Mouse (Mus musculus): ENCODE results near the gene Shmt2. TPM values are rescaled to one million over a fixed set of nuclear protein-coding genes. Genes with fewer than 3 reads are reported as not detected.
A peak's percentile ranks its signal among the peaks of the same experiment; 100 is the strongest.

Shmt2 gene
- polyA plus RNA-seq, 1 experiment from 2014 or later, result 103 TPM

DNA sequence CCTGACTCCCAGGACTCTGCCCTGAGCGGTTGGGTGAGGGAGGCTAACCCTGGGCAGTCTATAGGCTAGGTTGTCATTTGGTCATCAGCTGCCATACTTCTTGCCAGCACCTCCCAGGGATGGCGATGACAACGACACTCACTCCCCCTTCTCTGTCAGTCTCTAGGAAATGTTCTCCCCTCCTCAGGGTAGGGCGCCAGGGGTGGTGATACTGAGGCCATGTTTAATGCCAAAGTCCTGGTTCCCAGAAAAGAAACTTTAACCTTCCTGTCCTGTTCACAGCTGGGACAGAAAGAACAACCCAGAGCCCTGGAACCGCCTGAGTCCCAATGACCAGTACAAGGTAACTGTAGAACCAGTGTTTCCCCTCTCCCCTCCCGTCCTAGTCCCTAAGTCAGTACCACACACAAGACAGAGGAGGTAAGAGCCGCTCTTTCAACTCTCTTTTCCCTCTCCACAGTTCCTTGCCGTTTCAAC, 6.2 kb downstream of the Shmt2 start:
- Histone ChIP-seq H3K4me3 (replicated peaks) (no peak overlapping the region), H3K36me3 (replicated peaks) (peaks cover 36% of the 10 kb centered on the region), H3K9me3 (no peaks in the 10 kb centered on the region), H3K4me2 (peak overlapping the region; percentile 31), H3K9ac (peak overlapping the region; percentile 9; the same call in 1 of the 2 replicates), H3K4me1 (peaks cover 74% of the 10 kb centered on the region), H3K27ac (peak overlapping the region; percentile 63; the same call in 1 of the 2 replicates), H3K27me3 (peaks cover 71% of the 10 kb centered on the region)
- no peak for ATAC-seq (ENCODE audit: low FRiP score)
- 14% methylated on average over 8 of the region's 8 CpGs for WGBS

DNA sequence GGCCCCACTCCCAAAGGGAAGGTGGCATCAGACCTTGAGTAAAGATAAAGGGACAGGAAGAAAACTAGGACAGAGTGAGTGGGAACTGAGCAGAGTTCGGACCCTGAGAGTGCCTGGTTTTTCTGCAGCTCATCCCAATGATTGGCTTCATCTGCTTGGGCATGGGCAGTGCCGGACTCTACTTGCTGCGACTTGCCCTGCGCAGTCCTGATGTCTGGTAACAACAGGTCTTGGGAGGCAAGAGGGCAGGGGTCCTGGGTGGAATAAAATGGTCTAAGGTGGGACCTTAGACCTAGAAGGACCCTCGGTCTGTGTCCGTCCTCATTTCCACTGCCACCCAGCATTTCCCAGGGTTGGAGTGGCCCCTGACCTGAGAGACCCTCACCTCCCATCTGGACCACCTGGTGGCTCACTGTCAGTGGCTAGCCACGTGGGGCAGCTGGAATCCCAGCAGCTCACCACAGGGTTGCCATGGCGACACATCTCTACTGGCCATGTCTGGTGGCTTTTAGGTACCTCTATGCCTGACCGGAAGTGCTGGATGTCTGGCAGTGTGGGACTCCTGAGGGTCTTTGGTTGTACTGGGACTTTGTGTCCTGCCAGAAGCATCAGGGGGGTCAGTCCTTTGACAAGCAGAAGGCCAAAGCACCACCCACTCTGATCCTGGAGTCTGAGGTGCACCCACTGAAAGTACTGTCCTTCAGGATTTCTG, 6.8 kb downstream of the Shmt2 start:
- 30% methylated on average over 9 of the region's 9 CpGs for WGBS
- peaks cover 77% of the 10 kb centered on the region for H3K27me3 ChIP-seq
- ATAC-seq (ENCODE audit: low FRiP score), result no peak
- H3K36me3 ChIP-seq (replicated peaks), result peaks cover 31% of the 10 kb centered on the region
- no peak overlapping the region for H3K4me3 ChIP-seq (replicated peaks)
- no peak overlapping the region for H3K27ac ChIP-seq
- H3K4me2 ChIP-seq, result no peak overlapping the region
- H3K4me1 ChIP-seq, result peaks cover 74% of the 10 kb centered on the region
- H3K9ac ChIP-seq, result no peak overlapping the region
- no peaks in the 10 kb centered on the region for H3K9me3 ChIP-seq

DNA sequence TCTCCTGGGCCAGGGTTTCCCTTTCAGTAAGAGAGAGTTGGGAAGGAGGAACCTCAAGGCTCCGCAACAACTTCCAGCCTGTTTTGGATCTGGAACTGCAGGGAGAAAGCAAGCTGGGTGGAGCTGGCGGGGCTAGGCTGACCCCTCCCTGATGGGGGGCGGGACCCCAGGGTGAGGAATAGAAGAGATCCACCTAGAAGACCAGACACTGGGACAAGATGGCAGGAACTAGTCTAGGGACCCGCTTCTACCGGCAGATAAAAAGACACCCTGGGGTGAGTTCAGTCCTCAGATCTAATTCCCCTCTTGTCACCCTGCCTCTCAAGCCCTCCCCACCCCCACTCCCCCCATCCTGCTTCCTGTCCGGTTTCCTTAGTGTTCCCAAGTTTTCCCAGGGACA, 7.5 kb downstream of the Shmt2 start, which contains the start of gene Ndufa4l2:
Gene Ndufa4l2, plus strand, starts transcription at position 204 of the 400 bp plus-strand sequence.
- H3K9ac ChIP-seq, result peak within 1 kb of the TSS; percentile 38; the same call in 1 of the 2 replicates
- H3K4me3 ChIP-seq (replicated peaks), result peak within 1 kb of the TSS; percentile 41
- H3K36me3 ChIP-seq (replicated peaks), result peaks cover 24% of the 10 kb centered on the region
- no peak for ATAC-seq (ENCODE audit: low FRiP score)
- peak within 1 kb of the TSS; percentile 94 for H3K27ac ChIP-seq
- peaks cover 79% of the 10 kb centered on the region for H3K4me1 ChIP-seq
- peak within 1 kb of the TSS; percentile 76 for H3K4me2 ChIP-seq
- WGBS, result 14% methylated on average over 6 of the region's 6 CpGs
- peaks cover 84% of the 10 kb centered on the region for H3K27me3 ChIP-seq
- H3K9me3 ChIP-seq, result no peaks in the 10 kb centered on the region

DNA sequence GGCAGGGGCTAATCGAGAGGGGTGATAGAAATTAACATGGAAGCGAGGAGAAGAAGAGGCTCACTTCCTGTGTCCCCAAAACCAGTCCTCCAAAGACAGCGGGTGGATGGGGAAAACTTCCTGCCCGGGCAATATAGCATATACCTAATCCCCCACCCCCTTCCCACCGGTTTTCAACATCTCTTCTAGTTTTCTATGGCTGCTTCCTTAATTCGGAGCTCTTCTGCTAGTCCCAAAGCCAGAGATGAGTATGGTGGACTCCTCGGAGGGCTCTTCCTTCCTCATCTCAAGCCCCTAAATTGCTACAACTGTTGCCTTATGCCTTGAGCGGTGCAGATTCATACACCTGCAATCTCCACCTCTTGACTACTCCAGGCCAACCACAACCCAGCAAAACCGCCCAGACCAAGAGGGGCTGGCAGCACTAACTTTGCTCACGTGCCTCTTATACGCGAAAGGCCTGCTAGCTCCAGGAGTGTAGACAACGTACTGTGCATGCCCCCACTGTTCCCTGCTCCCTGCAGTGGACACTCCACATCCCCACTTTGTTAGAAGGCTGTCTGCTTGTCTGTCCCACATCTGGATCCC, 8.0 kb downstream of the Shmt2 start:
- Histone ChIP-seq H3K9ac (no peak overlapping the region), H3K27ac (peak overlapping the region; percentile 94), H3K36me3 (replicated peaks) (peaks cover 20% of the 10 kb centered on the region), H3K9me3 (no peaks in the 10 kb centered on the region), H3K4me2 (peak overlapping the region; percentile 76), H3K4me3 (replicated peaks) (no peak overlapping the region), H3K27me3 (peaks cover 90% of the 10 kb centered on the region), H3K4me1 (peaks cover 84% of the 10 kb centered on the region)
- ATAC-seq (ENCODE audit: low FRiP score), result no peak
- 6% methylated on average over 13 of the region's 13 CpGs for WGBS

DNA sequence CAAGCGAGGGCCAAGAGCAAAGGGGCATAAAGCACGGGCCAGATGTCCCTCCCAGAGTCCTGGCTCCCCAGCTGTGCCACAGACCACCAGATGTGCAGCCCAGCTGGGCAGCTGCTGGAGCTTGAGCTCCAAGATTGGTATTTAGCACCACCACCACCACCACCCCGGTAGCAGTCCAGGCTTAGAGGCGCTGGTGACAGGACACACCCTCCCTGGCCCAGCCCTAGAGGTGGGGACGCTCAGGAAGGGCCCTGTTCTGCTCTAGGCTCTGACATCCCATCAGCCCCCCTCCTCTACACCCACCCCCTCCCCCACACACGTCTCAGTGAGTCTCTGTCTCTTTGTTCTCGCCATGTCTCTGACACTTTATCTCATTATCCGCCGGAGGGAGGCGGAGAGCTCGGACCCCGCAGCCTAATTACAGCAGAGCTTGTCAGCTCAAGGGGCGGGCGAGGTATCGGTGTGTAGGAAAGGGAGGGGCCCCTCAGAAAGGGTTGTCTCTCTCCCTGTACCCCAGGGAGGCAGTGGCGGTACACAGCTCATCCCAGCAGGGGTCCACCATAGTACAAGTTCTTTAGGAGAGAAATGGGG, 8.6 kb downstream of the Shmt2 start:
- 2% methylated on average over 16 of the region's 16 CpGs for WGBS
- H3K9me3 ChIP-seq, result no peaks in the 10 kb centered on the region
- ATAC-seq (ENCODE audit: low FRiP score), result peak; percentile 47
- peak overlapping the region; percentile 38; the same call in 1 of the 2 replicates for H3K9ac ChIP-seq
- H3K27ac ChIP-seq, result peak overlapping the region; percentile 94
- peaks cover 13% of the 10 kb centered on the region for H3K36me3 ChIP-seq (replicated peaks)
- H3K27me3 ChIP-seq, result peaks cover 92% of the 10 kb centered on the region
- peak overlapping the region; percentile 76 for H3K4me2 ChIP-seq
- peaks cover 89% of the 10 kb centered on the region for H3K4me1 ChIP-seq
- H3K4me3 ChIP-seq (replicated peaks), result peak overlapping the region; percentile 41

DNA sequence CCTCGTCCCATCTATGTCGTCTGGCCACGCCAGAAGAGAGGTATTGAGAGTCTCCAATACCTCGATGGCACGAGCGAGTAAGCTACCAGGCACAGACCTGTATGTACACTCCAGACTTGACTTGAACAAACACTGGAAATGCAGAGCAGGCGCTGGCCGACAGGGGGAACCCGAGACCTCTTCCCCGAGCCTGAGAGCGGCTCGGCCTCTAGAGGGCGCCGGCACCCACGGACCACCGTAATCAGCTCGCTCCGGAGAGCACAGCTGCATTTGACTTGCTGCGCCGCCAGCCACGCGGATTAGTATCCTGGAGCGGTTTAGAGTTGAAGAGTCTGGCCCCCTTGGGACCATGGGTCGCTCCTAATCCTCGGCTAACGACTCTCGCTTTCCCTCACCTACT, 9.4 kb downstream of the Shmt2 start:
- H3K4me1 ChIP-seq, result peaks cover 95% of the 10 kb centered on the region
- H3K9ac ChIP-seq, result peak overlapping the region; percentile 33; the same call in 1 of the 2 replicates
- H3K27ac ChIP-seq, result peak overlapping the region; percentile 94
- H3K27me3 ChIP-seq, result peaks cover 92% of the 10 kb centered on the region
- peaks cover 6% of the 10 kb centered on the region for H3K36me3 ChIP-seq (replicated peaks)
- peak overlapping the region; percentile 41 for H3K4me3 ChIP-seq (replicated peaks)
- WGBS, result 0% methylated on average over 27 of the region's 27 CpGs
- peak overlapping the region; percentile 76 for H3K4me2 ChIP-seq
- no peaks in the 10 kb centered on the region for H3K9me3 ChIP-seq
- ATAC-seq (ENCODE audit: low FRiP score), result peak; percentile 24

DNA sequence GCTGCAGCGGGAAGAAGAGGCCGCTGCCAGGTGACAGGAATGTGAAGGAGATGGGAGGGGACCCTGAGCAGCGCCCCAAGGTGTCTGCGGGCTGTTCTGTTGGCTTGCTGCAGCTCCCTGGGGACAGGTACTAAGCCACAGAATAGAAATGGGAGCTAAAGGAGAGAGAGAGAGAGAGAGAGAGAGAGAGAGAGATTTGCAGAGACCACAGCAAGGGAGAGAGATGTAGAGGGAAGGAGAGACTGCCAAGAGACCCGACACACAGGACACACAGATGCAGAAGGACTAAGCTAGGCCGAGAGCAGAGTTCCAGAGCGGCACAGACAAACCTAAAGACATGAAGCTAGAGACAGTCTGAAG, 10.0 kb downstream of the Shmt2 start:
- ATAC-seq (ENCODE audit: low FRiP score), result no peak
- 1% methylated on average over 7 of the region's 7 CpGs for WGBS
- H3K4me3 ChIP-seq (replicated peaks), result peak overlapping the region; percentile 41
- peak overlapping the region; percentile 68 for H3K9ac ChIP-seq
- H3K4me2 ChIP-seq, result peak overlapping the region; percentile 76
- peaks cover 90% of the 10 kb centered on the region for H3K4me1 ChIP-seq
- 0 out of 2 replicates have a peak, but pooled peaks cover under 1% of the 10 kb centered on the region for H3K36me3 ChIP-seq (replicated peaks)
- H3K27me3 ChIP-seq, result peaks cover 92% of the 10 kb centered on the region
- H3K27ac ChIP-seq, result peak overlapping the region; percentile 94
- no peaks in the 10 kb centered on the region for H3K9me3 ChIP-seq

DNA sequence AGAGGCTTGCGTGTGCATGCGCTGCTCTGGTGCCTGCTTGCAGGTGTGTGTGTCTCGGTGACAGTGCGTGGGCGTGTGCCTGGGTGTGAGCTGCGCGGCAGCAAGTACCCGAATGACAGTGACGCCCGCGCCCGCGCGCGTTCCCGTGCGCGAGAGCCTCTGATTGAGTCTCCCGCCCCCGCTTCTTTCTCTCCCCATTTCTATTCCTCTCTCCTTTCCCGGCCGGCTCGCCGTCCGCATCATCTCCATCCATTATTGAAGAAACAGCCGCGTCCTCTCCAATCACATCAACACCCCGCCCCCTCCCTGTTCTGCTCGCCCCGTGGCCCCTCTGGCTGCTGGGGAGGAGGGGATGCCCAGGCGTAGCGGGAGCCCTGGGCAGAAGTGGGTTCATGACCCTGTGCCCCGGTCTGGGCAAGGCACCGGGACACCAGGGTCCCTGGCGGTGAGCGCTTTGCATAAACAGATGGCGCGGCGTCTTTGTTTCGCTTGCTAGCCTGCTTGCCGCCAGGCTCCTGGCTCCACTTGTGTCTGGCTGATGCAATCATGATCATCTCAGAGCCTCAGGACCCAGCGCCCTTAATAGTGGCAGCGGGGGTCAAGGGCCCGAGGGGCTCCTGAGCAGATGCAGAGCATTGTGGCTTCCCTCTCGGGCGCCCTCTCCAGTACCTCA, 10.5 kb downstream of the Shmt2 start:
- H3K4me2 ChIP-seq, result peak overlapping the region; percentile 76
- WGBS, result under 1% methylated on average over 44 of the region's 46 CpGs
- H3K4me1 ChIP-seq, result peaks cover 85% of the 10 kb centered on the region
- peak overlapping the region; percentile 41 for H3K4me3 ChIP-seq (replicated peaks)
- ATAC-seq (ENCODE audit: low FRiP score), result 0 out of 2 replicates have a peak, but pooled peaks have one; percentile 4
- no peaks in the 10 kb centered on the region for H3K9me3 ChIP-seq
- peak overlapping the region; percentile 94 for H3K27ac ChIP-seq
- peak overlapping the region; percentile 68 for H3K9ac ChIP-seq
- H3K36me3 ChIP-seq (replicated peaks), result no peaks in the 10 kb centered on the region
- H3K27me3 ChIP-seq, result peaks cover 93% of the 10 kb centered on the region

DNA sequence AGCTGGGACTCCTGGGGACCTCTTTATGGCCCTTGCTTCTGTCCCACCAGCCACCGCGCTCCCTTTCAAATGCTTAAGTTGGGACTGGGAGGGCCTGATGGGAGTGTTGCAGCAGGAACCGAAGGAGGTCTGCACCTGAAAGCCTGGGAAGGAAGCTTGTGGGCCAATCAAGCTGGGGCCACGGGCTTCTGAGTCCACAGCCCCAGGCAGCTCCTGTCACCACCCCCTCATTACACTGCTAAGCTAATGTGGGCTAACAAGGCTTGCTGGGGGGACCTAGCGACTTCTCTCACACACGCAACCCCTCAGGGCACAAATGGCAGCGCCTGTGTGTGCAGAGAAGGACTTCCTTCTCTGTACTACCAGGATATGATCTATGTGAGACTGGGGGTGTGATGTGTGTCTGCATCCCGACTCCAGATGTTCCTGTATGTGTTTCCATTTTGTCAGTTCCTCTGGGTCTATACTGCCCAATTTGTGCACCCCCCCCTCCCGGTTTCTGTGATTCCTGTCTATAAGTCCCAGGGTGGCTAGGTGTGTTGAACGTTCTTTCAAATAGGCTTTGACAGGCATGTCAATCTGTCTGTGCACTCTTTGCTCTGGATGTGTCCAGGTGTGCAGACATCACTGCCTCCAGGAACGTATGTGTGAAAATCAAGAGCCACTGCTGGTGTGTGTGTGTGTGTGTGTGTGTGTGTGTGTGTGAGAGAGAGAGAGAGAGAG, 11.2 kb downstream of the Shmt2 start:
- H3K4me2 ChIP-seq, result peak overlapping the region; percentile 76
- no peak for ATAC-seq (ENCODE audit: low FRiP score)
- H3K9ac ChIP-seq, result peak overlapping the region; percentile 68
- WGBS, result 3% methylated on average over 11 of the region's 11 CpGs
- peak overlapping the region; percentile 41 for H3K4me3 ChIP-seq (replicated peaks)
- H3K36me3 ChIP-seq (replicated peaks), result no peaks in the 10 kb centered on the region
- peaks cover 78% of the 10 kb centered on the region for H3K4me1 ChIP-seq
- H3K27me3 ChIP-seq, result peaks cover 95% of the 10 kb centered on the region
- no peaks in the 10 kb centered on the region for H3K9me3 ChIP-seq
- peak overlapping the region; percentile 94 for H3K27ac ChIP-seq

DNA sequence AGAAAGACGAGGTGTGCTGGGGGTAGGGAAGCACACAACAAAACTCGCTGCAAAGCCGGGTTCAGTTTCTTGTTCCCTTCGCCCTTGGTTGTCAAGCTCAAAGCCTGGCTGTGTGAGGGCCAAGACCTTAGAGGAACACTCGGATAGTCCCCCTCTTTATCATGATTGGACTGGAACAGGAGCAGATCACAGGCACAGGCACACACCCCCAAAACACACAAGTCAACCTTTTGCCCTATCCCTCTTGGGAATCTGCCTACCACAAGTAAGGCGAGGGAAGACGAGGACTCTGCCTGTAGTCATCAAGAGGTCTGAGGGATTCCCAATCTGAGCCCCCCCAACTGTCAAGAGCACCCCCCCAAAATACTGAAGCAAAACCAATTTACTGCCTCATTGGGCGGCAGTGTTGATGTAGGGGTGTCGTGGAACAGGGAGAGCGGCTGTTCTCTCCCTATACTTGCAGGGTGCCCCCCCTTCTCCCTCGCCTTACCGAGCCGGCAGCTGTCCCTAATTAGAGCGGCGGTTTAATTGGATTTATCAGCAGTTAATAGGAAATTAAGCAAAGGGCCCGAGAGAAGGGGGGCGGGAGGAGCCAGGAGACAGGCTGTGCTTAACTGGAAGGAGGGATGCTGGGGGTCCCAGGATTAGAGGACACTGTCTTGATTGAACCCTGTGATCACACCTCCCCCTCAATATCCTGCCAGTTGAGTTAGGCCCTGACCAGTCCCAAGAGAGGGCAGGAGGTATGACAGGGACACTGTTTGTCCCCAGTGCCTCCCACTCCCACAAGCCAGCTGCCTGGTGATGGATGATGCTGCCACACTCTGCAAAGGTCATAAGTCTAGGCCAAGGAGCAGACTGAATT, 12.2 kb downstream of the Shmt2 start:
- Histone ChIP-seq H3K27me3 (peaks cover 86% of the 10 kb centered on the region), H3K4me2 (peak overlapping the region; percentile 76), H3K9ac (peak overlapping the region; percentile 40), H3K9me3 (no peaks in the 10 kb centered on the region), H3K4me1 (peaks cover 68% of the 10 kb centered on the region), H3K27ac (peak overlapping the region; percentile 94), H3K36me3 (replicated peaks) (no peaks in the 10 kb centered on the region), H3K4me3 (replicated peaks) (peak overlapping the region; percentile 43)
- WGBS, result 2% methylated on average over 17 of the region's 17 CpGs
- ATAC-seq (ENCODE audit: low FRiP score), result peak; percentile 15; the same call in 1 of the 2 replicates
